Mouse (Mus musculus) embryo, embryonic 10.5 days (tissue): ENCODE measurements at regions not wholly inside any gene's neighbourhood (a gene's known extent, or its start where the extent isn't known, plus 50 kb on each side); places are given as distances from the start of the nearest gene placed in this dataset.

Experiments used
- DNase-seq: peaks from one replicate; pipeline ENCODE4 v3.0.0-alpha.2; 2015; ENCODE audit warnings: low spot score

DNA sequence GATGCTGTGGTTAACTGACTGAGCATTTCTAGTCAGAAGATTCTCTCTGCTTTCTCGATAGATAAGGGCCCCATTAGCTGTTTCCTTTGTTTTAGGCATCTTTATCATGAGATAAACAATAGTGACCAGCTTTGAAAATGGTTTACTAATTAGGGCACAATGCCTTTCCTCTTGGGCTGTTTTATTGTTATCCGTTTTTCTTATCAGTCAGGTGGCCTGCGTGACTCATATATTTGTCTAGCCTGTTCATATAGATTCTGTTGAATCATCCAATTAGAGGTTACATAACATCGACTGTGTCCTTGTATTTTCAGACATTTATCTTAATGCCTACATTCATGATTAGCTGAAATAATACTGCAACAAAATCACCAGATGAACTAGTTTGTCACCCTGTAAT lies 531.1 kb downstream of the Gm11232 start:
- DNase-seq, result no peak

DNA sequence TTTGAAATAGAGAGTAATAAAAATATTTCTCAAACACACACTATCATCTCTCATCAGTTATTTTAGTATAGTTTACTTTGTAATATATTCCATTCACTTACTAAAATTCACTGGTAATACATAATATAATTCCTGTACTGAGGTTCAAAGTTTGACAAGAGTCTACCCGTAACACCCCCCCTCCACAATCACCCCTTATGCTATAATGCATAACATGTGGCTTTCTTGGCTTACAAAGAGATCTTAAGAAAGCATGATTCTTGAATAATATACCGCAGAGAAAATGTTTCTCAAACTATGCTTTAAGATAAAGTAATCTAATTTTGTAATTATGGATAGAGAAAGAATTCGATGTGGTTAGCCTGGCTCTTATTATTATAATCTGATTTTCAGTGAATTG lies 539.7 kb downstream of the Gm11232 start:
- no peak for DNase-seq

DNA sequence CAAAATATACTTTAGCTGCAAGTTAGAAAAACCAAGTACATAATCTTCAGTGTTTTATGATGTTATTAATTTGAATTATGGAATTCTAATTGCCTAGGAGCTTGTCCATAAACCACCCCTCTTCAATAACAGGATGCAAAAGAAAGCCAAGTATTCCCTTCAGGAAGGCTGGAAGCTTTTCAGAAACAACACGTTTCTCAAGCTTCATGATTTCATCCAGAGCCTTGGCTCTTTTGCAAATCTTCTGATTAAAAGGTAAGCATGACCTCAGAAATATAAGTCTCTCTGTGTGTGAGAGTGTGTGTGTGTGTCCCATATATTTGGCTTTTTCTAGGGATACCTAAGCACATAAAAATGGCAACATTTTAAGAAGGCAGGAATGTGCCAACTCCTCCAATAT lies 570.0 kb downstream of the Gm11232 start:
- no peak for DNase-seq

DNA sequence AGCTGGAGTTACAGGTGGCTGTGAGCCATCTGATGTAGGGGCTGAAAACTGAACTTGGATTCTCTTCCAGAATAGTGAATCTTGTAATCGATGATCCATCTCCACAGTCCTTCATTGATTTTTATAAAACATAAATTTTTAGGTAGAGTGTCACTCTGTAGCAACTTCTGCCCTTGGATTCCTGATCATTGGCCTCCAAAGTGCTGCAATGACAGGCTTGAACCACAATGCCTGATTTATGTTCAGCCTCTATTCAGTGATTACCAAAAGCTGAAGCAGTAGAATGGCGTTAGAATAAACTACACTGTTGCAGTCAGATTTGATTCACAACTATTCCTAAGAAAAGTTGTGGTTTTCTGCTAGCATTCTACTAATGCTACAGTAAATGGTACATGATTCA lies 580.1 kb downstream of the Gm11232 start:
- no peak for DNase-seq

DNA sequence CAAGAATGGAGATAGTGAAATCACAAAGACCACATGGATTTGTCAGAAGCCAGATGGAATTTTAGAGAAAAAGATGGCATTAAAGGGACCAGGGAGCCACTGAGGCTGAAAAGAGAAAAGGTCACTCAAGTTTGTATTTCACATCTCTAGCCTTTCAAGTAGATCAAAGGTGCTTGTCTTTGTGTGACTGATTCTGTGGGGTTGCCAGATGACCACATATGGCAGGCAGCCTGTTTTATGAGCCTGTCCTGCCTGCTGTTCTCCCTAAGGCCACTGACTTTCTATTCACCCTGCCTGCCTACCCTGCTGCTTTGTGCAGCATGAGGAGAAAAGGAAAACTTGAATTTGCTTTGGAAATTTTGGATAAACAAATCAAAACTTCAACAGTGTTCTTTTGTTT lies 592.0 kb downstream of the Gm11232 start:
- peak; percentile 58 for DNase-seq

DNA sequence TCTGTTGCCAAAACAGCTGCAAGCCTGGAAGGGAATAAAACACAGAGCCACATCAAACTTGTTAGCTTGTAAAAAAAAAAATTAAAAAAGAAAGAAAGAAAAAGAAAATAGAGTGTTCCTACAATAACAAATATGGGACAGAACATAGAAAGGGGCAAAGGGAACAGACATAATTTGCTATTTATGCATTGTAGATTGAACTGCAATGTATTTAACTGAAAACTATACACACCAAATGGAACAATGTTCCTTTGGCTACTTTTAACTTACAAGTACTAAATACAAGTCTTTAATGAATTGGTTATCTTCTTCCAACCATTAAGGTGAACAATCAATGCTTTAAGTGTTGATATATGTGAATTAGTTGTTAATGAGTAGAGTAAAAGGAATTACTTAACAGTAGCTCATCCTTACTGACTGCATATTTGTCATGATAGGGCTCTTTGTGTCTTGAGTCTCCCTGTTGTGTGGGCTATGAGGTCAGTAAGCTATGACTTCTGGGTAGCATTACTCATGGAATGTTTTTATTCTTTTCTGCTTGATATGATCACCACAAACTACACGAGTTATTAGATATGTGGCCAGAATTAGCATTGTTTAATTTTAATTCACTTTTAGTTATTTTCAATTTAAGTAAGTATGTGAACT lies 597.0 kb upstream of the Megf9 start:
- peak; percentile 36 for DNase-seq

DNA sequence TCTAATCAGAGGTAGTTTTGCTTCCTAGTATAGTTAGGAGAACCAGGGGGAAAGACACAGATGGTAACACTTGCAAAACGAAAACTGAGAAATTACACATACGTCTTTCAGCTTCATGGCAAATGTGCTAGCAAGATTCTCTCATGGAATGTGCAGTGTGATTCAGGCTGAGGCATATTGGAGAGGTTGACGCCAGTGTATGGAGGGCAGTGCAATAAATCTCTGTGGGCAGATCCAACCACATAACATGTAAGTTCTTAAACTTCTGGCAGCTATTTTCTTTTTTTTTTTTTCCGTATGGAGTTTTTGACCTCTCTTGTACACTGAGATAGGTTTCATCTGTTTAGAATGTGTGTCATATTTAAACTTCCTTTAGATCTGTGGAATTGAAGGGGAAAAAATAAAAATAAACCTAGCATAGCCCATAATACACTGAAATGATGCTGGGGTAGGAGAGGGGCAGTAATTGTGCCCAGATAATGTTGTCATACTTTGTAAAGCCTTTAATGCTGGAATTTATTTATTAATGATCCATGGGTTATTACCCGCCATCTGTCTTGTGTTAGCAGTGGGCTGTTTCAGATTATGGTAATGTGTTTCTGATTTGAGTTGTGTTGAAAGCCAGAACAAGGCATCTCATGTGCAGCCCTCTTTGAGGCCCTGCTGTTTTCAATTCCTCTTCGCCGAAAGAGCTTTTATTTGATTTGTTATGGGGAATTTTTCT lies 596.3 kb upstream of the Megf9 start:
- peak; percentile 85 for DNase-seq

DNA sequence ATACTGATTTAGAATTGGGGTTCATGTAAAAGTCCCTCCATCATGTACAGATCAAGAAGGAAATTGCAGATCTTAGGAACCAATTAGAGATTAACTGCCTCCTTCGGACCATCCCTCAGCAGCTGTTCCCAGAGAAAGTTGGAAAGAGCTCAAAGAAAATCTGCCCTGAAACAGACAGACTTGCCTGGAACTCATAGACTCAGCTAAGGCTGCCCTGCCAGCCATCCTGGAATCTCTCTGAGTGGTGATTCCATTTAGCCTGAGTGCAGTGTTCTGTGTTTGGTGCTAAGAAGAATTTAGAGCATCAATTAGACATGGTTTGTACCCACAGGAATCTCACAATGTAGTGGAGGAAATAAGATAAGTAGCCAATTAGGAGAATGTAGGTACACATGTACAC lies 594.5 kb upstream of the Megf9 start:
- no peak for DNase-seq
